Mouse (Mus musculus): ENCODE data around the gene Gm20509. TPM values are rescaled to one million over a fixed set of nuclear protein-coding genes. Genes with fewer than 3 reads are reported as not detected.

Gm20509 gene
- polyA plus RNA-seq, 1 experiment = not detected

Other genes starting within 250 kb of the Gm20509 start
- 1.8 and 2.7 TPM in 2 replicates for gene Pygo1, start 176.8 kb upstream of the Gm20509 start, polyA plus RNA-seq (2012; rRNA removed)
- 1.3 TPM in 2 replicates for gene Dyx1c1, start 143.7 kb upstream of the Gm20509 start, polyA plus RNA-seq (2012; rRNA removed)
- 0.03 TPM in 2 replicates for gene Gm44503, start 143.6 kb upstream of the Gm20509 start, polyA plus RNA-seq (2012; rRNA removed)
- 29.4 TPM in 2 replicates for gene Ccpg1os, start 117.1 kb upstream of the Gm20509 start, polyA plus RNA-seq (2012; rRNA removed)
- 25.9 and 49.0 TPM in 2 replicates for gene Ccpg1, start 117.0 kb upstream of the Gm20509 start, polyA plus RNA-seq (2012; rRNA removed)
- gene Pigb, start 62.1 kb upstream of the Gm20509 start, polyA plus RNA-seq (2012; rRNA removed) = 14.2 and 15.7 TPM in 2 replicates
- 7.4 and 17.7 TPM in 2 replicates for gene Rab27a, start 57.6 kb upstream of the Gm20509 start, polyA plus RNA-seq (2012; rRNA removed)
- gene Khdc3, start 634 bp upstream of the Gm20509 start, polyA plus RNA-seq (2012; rRNA removed) = 0.09 and 0.15 TPM in 2 replicates
- gene Rsl24d1, start 11.0 kb downstream of the Gm20509 start, polyA plus RNA-seq (2012; rRNA removed) = 55.3 and 56.0 TPM in 2 replicates

All from urinary bladder, adult 2 months (tissue).